Mouse (Mus musculus): ENCODE measurements around the gene Adad2. TPM values are rescaled to one million over a fixed set of nuclear protein-coding genes. Genes with fewer than 3 reads are reported as not detected.

Adad2 gene
- total and polyA plus RNA-seq, 3 experiments: not detected

DNA sequence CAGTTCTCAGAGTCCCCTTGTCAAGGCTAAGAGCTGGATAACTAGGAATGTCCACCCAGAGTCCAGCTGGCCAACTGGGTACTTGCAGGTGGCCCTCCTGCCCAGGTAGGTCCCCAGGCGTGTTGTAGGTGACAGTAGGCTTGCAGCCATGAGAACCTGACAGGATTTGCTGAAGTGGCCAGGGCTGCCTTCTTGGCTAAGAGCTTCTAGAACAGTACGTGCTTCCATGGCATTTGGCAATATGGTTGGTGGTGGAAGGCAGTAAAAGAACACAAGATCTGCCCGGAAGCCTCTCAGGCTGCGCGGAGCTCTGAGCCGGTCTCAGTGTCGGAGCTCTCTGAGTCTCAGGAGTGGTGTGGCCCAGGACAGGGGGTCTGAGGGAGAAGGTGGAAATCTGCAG lies 12.4 kb downstream of the Adad2 start:
- H3K79me2 ChIP-seq (ENCODE audit: control insufficient read depth, insufficient read depth, low read length, poor library complexity): no peaks in the 10 kb centered on the region
- H3K27me3 ChIP-seq (ENCODE audit: control insufficient read depth in 1 of 2, insufficient read depth in 2 of 2, low read length in 2 of 2): peaks cover 0 to 2% of the 10 kb centered on the region in 2 experiments; a peak in 2 of 4 replicates
- H3K27ac ChIP-seq (ENCODE audit: control insufficient read depth, low read depth, low read length): no peak overlapping the region
- H3K36me3 ChIP-seq (ENCODE audit: control insufficient read depth in 1 of 2, insufficient read depth in 2 of 2, low read length in 2 of 2): no peaks in the 10 kb centered on the region
- no peak overlapping the region for H3K4me3 ChIP-seq (ENCODE audit: control insufficient read depth in 1 of 2, insufficient read depth in 1 of 2, low read depth in 2 of 2, low read length in 2 of 2)
- H3K9me3 ChIP-seq (replicated peaks; ENCODE audit: insufficient read depth, low read length): no peaks in the 10 kb centered on the region
- no peak for TF ChIP-seq RAD21 (IDR thresholded peaks at IDR 0.05; ENCODE audit: low read depth, low read length)
- TF ChIP-seq SMC3 (IDR thresholded peaks at IDR 0.05; ENCODE audit: low read depth, low read length): no peak
- TF ChIP-seq EP300 (IDR thresholded peaks at IDR 0.05; ENCODE audit: low read depth in 1 of 2, low read length in 2 of 2): no peak
- TF ChIP-seq GABPA (IDR thresholded peaks at IDR 0.05; ENCODE audit: low read depth, low read length): no peak
- TF ChIP-seq SIN3A (IDR thresholded peaks at IDR 0.05; ENCODE audit: low read length): no peak
- TF ChIP-seq USF2 (IDR thresholded peaks at IDR 0.05; ENCODE audit: borderline replicate concordance in 1 of 2, insufficient read depth in 1 of 2, low read depth in 1 of 2, low read length in 2 of 2): no peak
- TF ChIP-seq TCF12 (IDR thresholded peaks at IDR 0.05; ENCODE audit: low read depth, low read length): no peak
- no peak for TF ChIP-seq BHLHE40 (IDR thresholded peaks at IDR 0.05; ENCODE audit: borderline replicate concordance, low read depth, low read length)
- no peak for TF ChIP-seq GATA1 (IDR thresholded peaks at IDR 0.05; ENCODE audit: low read depth, low read length)
- TF ChIP-seq MAZ (IDR thresholded peaks at IDR 0.05; ENCODE audit: low read depth, low read length): no peak
- no peak for TF ChIP-seq MYB (IDR thresholded peaks at IDR 0.05; ENCODE audit: low read depth, low read length)
- no peak for TF ChIP-seq USF1 (IDR thresholded peaks at IDR 0.05; ENCODE audit: low read depth, low read length)
- H3K9ac ChIP-seq (ENCODE audit: control insufficient read depth, low read depth, low read length, poor library complexity, severe bottlenecking): no peak overlapping the region
- no peak for DNase-seq (ENCODE audit: low read depth, low spot score)
- no peaks in the 10 kb centered on the region; a peak in 1 of 4 replicates for H3K4me1 ChIP-seq (ENCODE audit: control insufficient read depth in 1 of 2, insufficient read depth in 2 of 2, low read length in 2 of 2)

- no peaks in the 10 kb centered on the region for H3K79me2 ChIP-seq (ENCODE audit: control insufficient read depth, insufficient read depth, low read length, poor library complexity)
- H3K4me1 ChIP-seq (ENCODE audit: control insufficient read depth in 1 of 2, insufficient read depth in 2 of 2, low read length in 2 of 2): no peaks in the 10 kb centered on the region; a peak in 1 of 4 replicates
- no peaks in the 10 kb centered on the region for H3K36me3 ChIP-seq (ENCODE audit: control insufficient read depth in 1 of 2, insufficient read depth in 2 of 2, low read length in 2 of 2)
- peaks cover 0 to 3% of the 10 kb centered on the region in 2 experiments; a peak in 1 of 4 replicates for H3K27me3 ChIP-seq (ENCODE audit: control insufficient read depth in 1 of 2, insufficient read depth in 2 of 2, low read length in 2 of 2)
- H3K4me3 ChIP-seq (ENCODE audit: control insufficient read depth in 1 of 2, insufficient read depth in 1 of 2, low read depth in 2 of 2, low read length in 2 of 2): no peak overlapping the region
- H3K9me3 ChIP-seq (replicated peaks; ENCODE audit: insufficient read depth, low read length): no peaks in the 10 kb centered on the region
- TF ChIP-seq CHD1 (IDR thresholded peaks at IDR 0.05; ENCODE audit: low read depth, low read length): no peak
- no peak for TF ChIP-seq GABPA (IDR thresholded peaks at IDR 0.05; ENCODE audit: low read depth, low read length)
- TF ChIP-seq CTCF (IDR thresholded peaks at IDR 0.05 in 2 of 3, conservative IDR thresholded peaks at IDR 0.05 in 1 of 3; ENCODE audit: control insufficient read depth in 1 of 3, insufficient read depth in 1 of 3, low read depth in 2 of 3, low read length in 3 of 3, poor library complexity in 1 of 3, severe bottlenecking in 1 of 3): no peak
- no peak for TF ChIP-seq HCFC1 (IDR thresholded peaks at IDR 0.05; ENCODE audit: low read depth, low read length)
- TF ChIP-seq ZC3H11A (IDR thresholded peaks at IDR 0.05; ENCODE audit: low read depth, low read length): no peak
- no peak for TF ChIP-seq MYC (IDR thresholded peaks at IDR 0.05; ENCODE audit: low read depth, low read length)
- no peak for TF ChIP-seq RAD21 (IDR thresholded peaks at IDR 0.05; ENCODE audit: low read depth, low read length)
- no peak for TF ChIP-seq POLR2AphosphoS5 (IDR thresholded peaks at IDR 0.05; ENCODE audit: borderline replicate concordance, low read depth, low read length)
- TF ChIP-seq USF2 (IDR thresholded peaks at IDR 0.05; ENCODE audit: borderline replicate concordance in 1 of 2, insufficient read depth in 1 of 2, low read depth in 1 of 2, low read length in 2 of 2): no peak
- no peak for TF ChIP-seq BHLHE40 (IDR thresholded peaks at IDR 0.05; ENCODE audit: borderline replicate concordance, low read depth, low read length)
- TF ChIP-seq MXI1 (IDR thresholded peaks at IDR 0.05; ENCODE audit: low read depth, low read length): no peak
- TF ChIP-seq NELFE (IDR thresholded peaks at IDR 0.05; ENCODE audit: low read depth, low read length): no peak
- DNase-seq (ENCODE audit: low read depth, low spot score): no peak
- no peak overlapping the region for H3K27ac ChIP-seq (ENCODE audit: control insufficient read depth, low read depth, low read length)
- H3K9ac ChIP-seq (ENCODE audit: control insufficient read depth, low read depth, low read length, poor library complexity, severe bottlenecking): no peak overlapping the region
Observed at GRCm38 (mm10) chr8:119625788-119626187, 13.2 kb downstream of the Adad2 start.

Measured in MEL (cell line).